18 mouse cellular contexts compared by ENCODE assay signal in genomic region chr1:58993144-58993543, GRCm38 (mm10). TPM values are rescaled to one million over a fixed set of nuclear protein-coding genes. Genes with fewer than 3 reads are reported as not detected.
DNase-seq lines count a peak whose midpoint lies in the region; ATAC-seq lines count a peak whose summit lies in the region.
"Had no signal": no experiment of that assay in that cellular context is flagged by ENCODE, and none has a peak within 500 bp of the region (broad histone marks: within the 10 kb centered on the region; RNA-seq: fewer than 3 reads in every experiment).

No protein-coding gene starts in this region.

- no peaks in the 10 kb centered on the region for H3K9me3 ChIP-seq in intestine, embryonic 15.5 days
- no peaks in the 10 kb centered on the region for H3K9me3 ChIP-seq in liver, embryonic 13.5 days (replicated peaks)
- no peaks in the 10 kb centered on the region for H3K9me3 ChIP-seq in hindbrain, embryonic 11.5 days (ENCODE audit: control insufficient read depth, low read length)
- H3K9me3 ChIP-seq: forebrain, embryonic 12.5 days; heart, embryonic 10.5 days; midbrain, embryonic 12.5 days; neural tube, embryonic 15.5 days had no signal

- no peak overlapping the region for H3K4me3 ChIP-seq in intestine, embryonic 15.5 days (replicated peaks)
- no peak overlapping the region for H3K4me3 ChIP-seq in liver, embryonic 13.5 days (replicated peaks)
- no peak overlapping the region for H3K4me3 ChIP-seq in hindbrain, embryonic 11.5 days (ENCODE audit: low read depth, low read length)
- H3K4me3 ChIP-seq: forebrain, embryonic 12.5 days; heart, embryonic 10.5 days; layer of hippocampus, adult 2 months; midbrain, embryonic 12.5 days; neural tube, embryonic 15.5 days had no signal

- peak; percentile 67 for ATAC-seq in intestine, embryonic 15.5 days
- peak; percentile 88 for ATAC-seq in liver, embryonic 13.5 days (ENCODE audit: low read depth)
- ATAC-seq in megakaryocyte-erythroid progenitor cell, adult 5-6 weeks (replicated peaks; ENCODE audit: low FRiP score, low TSS enrichment, poor library complexity, severe bottlenecking): peak; percentile 77; the same call in 1 of the 2 replicates
- ATAC-seq in hindbrain, embryonic 11.5 days (ENCODE audit: low FRiP score): no peak

- H3K4me2 ChIP-seq in intestine, embryonic 15.5 days (replicated peaks): no peak overlapping the region
- H3K4me2 ChIP-seq in liver, embryonic 13.5 days: no peak overlapping the region
- H3K4me2 ChIP-seq in hindbrain, embryonic 11.5 days (replicated peaks; ENCODE audit: low read depth, low read length): no peak overlapping the region
- H3K4me2 ChIP-seq: forebrain, embryonic 12.5 days; midbrain, embryonic 12.5 days; neural tube, embryonic 15.5 days had no signal

- WGBS in intestine, embryonic 15.5 days: 72% methylated on average over 7 of the region's 7 CpGs
- WGBS in liver, embryonic 13.5 days (ENCODE audit: insufficient replicate concordance): 57% methylated on average over 7 of the region's 7 CpGs
- 87% methylated on average over 7 of the region's 7 CpGs for WGBS in hindbrain, embryonic 11.5 days

- DNase-seq in ZHBTc4 (ENCODE audit: low read depth, low spot score): peak; percentile 8
- no peak for DNase-seq in liver, embryonic 13.5 days
- no peak for DNase-seq in gastrocnemius, adult 18-20 months (ENCODE audit: low spot score)
- DNase-seq in layer of hippocampus, adult 18-20 months (ENCODE audit: low spot score in 2 of 2): no peak
- DNase-seq in retina, postnatal 1 day: no peak
- no peak for DNase-seq in hindbrain, embryonic 11.5 days (ENCODE audit: low spot score)
- DNase-seq: adrenal gland, postnatal 10 days; cerebellum, adult 2 months; kidney, adult 2 months; kidney, postnatal 14 days; lung, adult 2 months had no signal

- no peak overlapping the region for H3K9ac ChIP-seq in intestine, embryonic 15.5 days
- no peak overlapping the region for H3K9ac ChIP-seq in liver, embryonic 13.5 days
- H3K9ac ChIP-seq in hindbrain, embryonic 11.5 days (ENCODE audit: low read depth, low read length): no peak overlapping the region
- H3K9ac ChIP-seq: forebrain, embryonic 12.5 days; midbrain, embryonic 12.5 days; neural tube, embryonic 15.5 days had no signal

- no peaks in the 10 kb centered on the region for H3K4me1 ChIP-seq in intestine, embryonic 15.5 days (replicated peaks)
- peaks cover 14% of the 10 kb centered on the region for H3K4me1 ChIP-seq in liver, embryonic 13.5 days (replicated peaks)
- H3K4me1 ChIP-seq in hindbrain, embryonic 11.5 days (replicated peaks; ENCODE audit: control insufficient read depth, insufficient read depth, low read length): no peaks in the 10 kb centered on the region
- H3K4me1 ChIP-seq: forebrain, embryonic 12.5 days; heart, embryonic 10.5 days; midbrain, embryonic 12.5 days; neural tube, embryonic 15.5 days had no signal

- peaks cover 4% of the 10 kb centered on the region; the same call in 1 of the 2 replicates for H3K36me3 ChIP-seq in intestine, embryonic 15.5 days
- H3K36me3 ChIP-seq in liver, embryonic 13.5 days: peaks cover 58% of the 10 kb centered on the region
- H3K36me3 ChIP-seq in hindbrain, embryonic 11.5 days (ENCODE audit: control insufficient read depth, insufficient read depth, low read length): no peaks in the 10 kb centered on the region

- no peak overlapping the region for H3K27ac ChIP-seq in intestine, embryonic 15.5 days
- peak overlapping the region; percentile 35; the same call in 1 of the 2 replicates for H3K27ac ChIP-seq in liver, embryonic 13.5 days
- no peak overlapping the region for H3K27ac ChIP-seq in hindbrain, embryonic 11.5 days (ENCODE audit: low read depth, low read length)
- H3K27ac ChIP-seq: forebrain, embryonic 12.5 days; heart, embryonic 10.5 days; layer of hippocampus, adult 2 months; midbrain, embryonic 12.5 days; neural tube, embryonic 15.5 days had no signal

- no peaks in the 10 kb centered on the region for H3K27me3 ChIP-seq in intestine, embryonic 15.5 days (replicated peaks)
- H3K27me3 ChIP-seq in liver, embryonic 13.5 days: no peaks in the 10 kb centered on the region
- no peaks in the 10 kb centered on the region for H3K27me3 ChIP-seq in hindbrain, embryonic 11.5 days (ENCODE audit: control insufficient read depth, insufficient read depth, low read length)
- H3K27me3 ChIP-seq: forebrain, embryonic 12.5 days; midbrain, embryonic 12.5 days; neural tube, embryonic 15.5 days had no signal

RNA-seq across cellular contexts. Expression of gene Stradb, which starts 19.8 kb away (rescaled TPM):
- 21.3 and 23.1 TPM in 2 replicates for polyA plus RNA-seq in intestine, embryonic 15.5 days (2015; fragmentation: Nextera tagmentation; extraction: Ambion mirVana)
- 41.0 and 44.8 TPM in 2 replicates for polyA plus RNA-seq in liver, embryonic 13.5 days (2015; fragmentation: Nextera tagmentation; extraction: Ambion mirVana)
- total RNA-seq in megakaryocyte-erythroid progenitor cell, adult 5-6 weeks (2014; fragmentation: Nextera tagmentation): 35.6 and 36.6 TPM in 2 replicates
- total RNA-seq in megakaryocyte-erythroid progenitor cell, adult 5-6 weeks (2017): 14.2 and 23.8 TPM in 2 replicates
- 100 to 1,000 TPM; 117 to 129 TPM for total RNA-seq in gastrocnemius, adult 18-20 months (2021)
- 10 to 100 TPM; 36.9 to 42.4 TPM for total RNA-seq in layer of hippocampus, adult 18-20 months (2021)
- polyA plus RNA-seq in hindbrain, embryonic 11.5 days (2014; fragmentation: Nextera tagmentation; extraction: Ambion mirVana): 41.7 and 46.2 TPM in 2 replicates

RNA-seq across cellular contexts. Expression of gene Trak2, which starts 19.9 kb away (rescaled TPM):
- 11.5 and 12.0 TPM in 2 replicates for polyA plus RNA-seq in intestine, embryonic 15.5 days (2015; fragmentation: Nextera tagmentation; extraction: Ambion mirVana)
- polyA plus RNA-seq in liver, embryonic 13.5 days (2015; fragmentation: Nextera tagmentation; extraction: Ambion mirVana): 41.5 and 58.7 TPM in 2 replicates
- 82.4 and 98.1 TPM in 2 replicates for total RNA-seq in megakaryocyte-erythroid progenitor cell, adult 5-6 weeks (2014; fragmentation: Nextera tagmentation)
- 50.7 and 56.6 TPM in 2 replicates for total RNA-seq in megakaryocyte-erythroid progenitor cell, adult 5-6 weeks (2017)
- total RNA-seq in gastrocnemius, adult 18-20 months (2021): 10 to 100 TPM; 56.1 to 83.1 TPM
- 100 to 1,000 TPM; 110 to 113 TPM for total RNA-seq in layer of hippocampus, adult 18-20 months (2021)
- 14.3 and 15.8 TPM in 2 replicates for polyA plus RNA-seq in hindbrain, embryonic 11.5 days (2014; fragmentation: Nextera tagmentation; extraction: Ambion mirVana)
